Mouse (Mus musculus) MEL (cell line): ENCODE measurements around the gene Vps53. TPM values are rescaled to one million over a fixed set of nuclear protein-coding genes. Genes with fewer than 3 reads are reported as not detected.

Experiments used
- DNase-seq: peaks from one replicate; pipeline ENCODE4 v3.0.0; 2011; ENCODE audit warnings: low read depth, low spot score
- H3K27ac ChIP-seq: 2 replicates; pipeline ENCODE4 v1.5.1; 2012; ENCODE audit warnings: low read depth, mild to moderate bottlenecking, control low read depth, low read length, moderate library complexity; ENCODE audit not compliant: control insufficient read depth
- H3K27me3 ChIP-seq, 2 experiments: fragments of 150-350 bp in 1 of 2; sonication (generic) in 1 of 2; 2 replicates each; pipeline ENCODE4 v1.6.1; 2012; ENCODE audit warnings: low read length in 2 of 2, mild to moderate bottlenecking in 2 of 2, improper control_type of control experiment in 1 of 2, moderate library complexity in 1 of 2; ENCODE audit not compliant: insufficient read depth in 2 of 2, control insufficient read depth in 1 of 2
- H3K36me3 ChIP-seq, 2 experiments: 2 replicates each; pipeline ENCODE4 v1.6.1; 2012 to 2014; ENCODE audit warnings: low read length in 2 of 2, improper control_type of control experiment in 1 of 2, inconsistent platforms in 1 of 2, mild to moderate bottlenecking in 1 of 2; ENCODE audit not compliant: insufficient read depth in 2 of 2, control insufficient read depth in 1 of 2
- H3K4me1 ChIP-seq, 2 experiments: fragments of 150-350 bp in 1 of 2; sonication (generic) in 1 of 2; 2 replicates each; pipeline ENCODE4 v1.6.1; 2012; ENCODE audit warnings: low read length in 2 of 2, improper control_type of control experiment in 1 of 2, mild to moderate bottlenecking in 1 of 2; ENCODE audit not compliant: insufficient read depth in 2 of 2, control insufficient read depth in 1 of 2
- H3K4me3 ChIP-seq, 2 experiments: fragments of 150-350 bp in 1 of 2; sonication (generic) in 1 of 2; 2 replicates each; pipeline ENCODE4 v1.5.1; 2012; ENCODE audit warnings: low read depth in 2 of 2, low read length in 2 of 2, mild to moderate bottlenecking in 2 of 2, moderate library complexity in 2 of 2, control low read depth in 1 of 2, improper control_type of control experiment in 1 of 2; ENCODE audit not compliant: control insufficient read depth in 1 of 2, insufficient read depth in 1 of 2
- H3K79me2 ChIP-seq: 2 replicates; pipeline ENCODE4 v1.6.1; 2012; ENCODE audit warnings: mild to moderate bottlenecking, low read length, moderate library complexity; ENCODE audit not compliant: control insufficient read depth, poor library complexity, insufficient read depth
- H3K9ac ChIP-seq: 2 replicates; pipeline ENCODE4 v1.6.1; 2012; ENCODE audit warnings: low read depth, mild to moderate bottlenecking, control low read depth, low read length, moderate library complexity; ENCODE audit not compliant: control insufficient read depth, poor library complexity, severe bottlenecking
- H3K9me3 ChIP-seq: fragments of 150-350 bp; sonication (generic); replicated peaks from 2 replicates; pipeline ENCODE4 v1.6.1; 2012; ENCODE audit warnings: mild to moderate bottlenecking, low read length, improper control_type of control experiment, moderate library complexity; ENCODE audit not compliant: insufficient read depth
- CHD2 ChIP-seq: IDR thresholded peaks from 2 replicates; pipeline ENCODE4 v1.6.1; 2011; ENCODE audit warnings: low read length, improper control_type of control experiment
- E2F4 ChIP-seq: IDR thresholded peaks from 2 replicates; pipeline ENCODE4 v1.6.1; 2011; ENCODE audit warnings: low read depth, low read length, improper control_type of control experiment, borderline replicate concordance
- EP300 ChIP-seq, 2 experiments: IDR thresholded peaks; 2 replicates each; pipeline ENCODE4 v1.6.1; 2011; ENCODE audit warnings: improper control_type of control experiment in 2 of 2, low read length in 2 of 2, low read depth in 1 of 2, mild to moderate bottlenecking in 1 of 2
- ETS1 ChIP-seq: IDR thresholded peaks from 2 replicates; pipeline ENCODE4 v1.6.1; 2012; ENCODE audit warnings: low read depth, mild to moderate bottlenecking, inconsistent platforms, low read length, improper control_type of control experiment, moderate library complexity
- GABPA ChIP-seq: IDR thresholded peaks from 2 replicates; pipeline ENCODE4 v1.6.1; 2012; ENCODE audit warnings: low read depth, mild to moderate bottlenecking, inconsistent platforms, low read length, improper control_type of control experiment, moderate library complexity
- JUND ChIP-seq: IDR thresholded peaks from 2 replicates; pipeline ENCODE4 v1.6.1; 2011; ENCODE audit warnings: low read depth, mild to moderate bottlenecking, improper control_type of control experiment, low read length
- KAT2A ChIP-seq: conservative IDR thresholded peaks from 2 replicates; pipeline ENCODE4 v1.6.1; 2012; ENCODE audit warnings: low read depth, low read length, improper control_type of control experiment, inconsistent platforms
- MAX ChIP-seq: IDR thresholded peaks from 2 replicates; pipeline ENCODE4 v1.6.1; 2011; ENCODE audit warnings: low read length, improper control_type of control experiment
- MAZ ChIP-seq: IDR thresholded peaks from 2 replicates; pipeline ENCODE4 v1.6.1; 2012; ENCODE audit warnings: low read depth, mild to moderate bottlenecking, inconsistent platforms, low read length, improper control_type of control experiment
- MEF2A ChIP-seq: IDR thresholded peaks from 2 replicates; pipeline ENCODE4 v1.6.1; 2014; ENCODE audit warnings: low read depth, mild to moderate bottlenecking, inconsistent platforms, low read length, improper control_type of control experiment; ENCODE audit not compliant: poor library complexity, insufficient replicate concordance, severe bottlenecking; ENCODE audit errors: extremely low read depth
- NRF1 ChIP-seq: IDR thresholded peaks from 2 replicates; pipeline ENCODE4 v1.6.1; 2014; ENCODE audit warnings: low read depth, mild to moderate bottlenecking, inconsistent platforms, low read length, improper control_type of control experiment, moderate library complexity; ENCODE audit not compliant: poor library complexity, insufficient read depth, severe bottlenecking
- POLR2AphosphoS2 ChIP-seq: IDR thresholded peaks from 2 replicates; pipeline ENCODE4 v1.6.1; 2011; ENCODE audit warnings: low read length, improper control_type of control experiment
- POLR2AphosphoS5 ChIP-seq: IDR thresholded peaks from 2 replicates; pipeline ENCODE4 v1.6.1; 2012; ENCODE audit warnings: low read depth, borderline replicate concordance, mild to moderate bottlenecking, inconsistent platforms, low read length, moderate library complexity, mixed read lengths
- RCOR1 ChIP-seq: IDR thresholded peaks from 2 replicates; pipeline ENCODE4 v1.6.1; 2012; ENCODE audit warnings: low read depth, mild to moderate bottlenecking, inconsistent platforms, low read length, improper control_type of control experiment
- SIN3A ChIP-seq: IDR thresholded peaks from 2 replicates; pipeline ENCODE4 v1.6.1; 2012; ENCODE audit warnings: low read length, improper control_type of control experiment, inconsistent platforms
- TAL1 ChIP-seq: IDR thresholded peaks from 2 replicates; pipeline ENCODE4 v1.6.1; 2012; ENCODE audit warnings: mild to moderate bottlenecking, inconsistent platforms, low read length, moderate library complexity, mixed read lengths
- UBTF ChIP-seq: IDR thresholded peaks from 2 replicates; pipeline ENCODE4 v1.6.1; 2012; ENCODE audit warnings: low read depth, mild to moderate bottlenecking, inconsistent platforms, low read length, improper control_type of control experiment, moderate library complexity, borderline replicate concordance; ENCODE audit not compliant: insufficient read depth
- USF1 ChIP-seq: IDR thresholded peaks from 2 replicates; pipeline ENCODE4 v1.6.1; 2014; ENCODE audit warnings: low read depth, mild to moderate bottlenecking, inconsistent platforms, low read length, improper control_type of control experiment, moderate library complexity
- ZC3H11A ChIP-seq: IDR thresholded peaks from 2 replicates; pipeline ENCODE4 v1.6.1; 2012; ENCODE audit warnings: low read depth, mild to moderate bottlenecking, inconsistent platforms, low read length, improper control_type of control experiment
- ZMIZ1 ChIP-seq: IDR thresholded peaks from 2 replicates; pipeline ENCODE4 v1.6.1; 2012; ENCODE audit warnings: low read depth, mild to moderate bottlenecking, inconsistent platforms, low read length, improper control_type of control experiment, moderate library complexity
- polyA plus RNA-seq, 2 experiments: library from polyadenylated mRNA; stranded (reverse) in 1 of 2; unstranded in 1 of 2; fragments of >175 nt in 1 of 2; fragments of >200 nt in 1 of 2; gene quantifications; 2 replicates each; pipeline versions ENCODE4 v1.2.1 to v1.2.4; 2012; ENCODE audit warnings: low replicate concordance in 2 of 2, low read depth in 1 of 2; ENCODE audit not compliant: insufficient read length in 2 of 2, insufficient read depth in 1 of 2, missing spikeins in 1 of 2
- total RNA-seq: library from RNA; depleted of rRNA; stranded (reverse); fragments of 300-350 nt; gene quantifications from 2 replicates; pipeline ENCODE4 v1.2.3, GENCODE M21; 2012

Vps53 gene
- total and polyA plus RNA-seq, 3 experiments = 38.4 to 50.4 TPM; not detected in 1

DNA sequence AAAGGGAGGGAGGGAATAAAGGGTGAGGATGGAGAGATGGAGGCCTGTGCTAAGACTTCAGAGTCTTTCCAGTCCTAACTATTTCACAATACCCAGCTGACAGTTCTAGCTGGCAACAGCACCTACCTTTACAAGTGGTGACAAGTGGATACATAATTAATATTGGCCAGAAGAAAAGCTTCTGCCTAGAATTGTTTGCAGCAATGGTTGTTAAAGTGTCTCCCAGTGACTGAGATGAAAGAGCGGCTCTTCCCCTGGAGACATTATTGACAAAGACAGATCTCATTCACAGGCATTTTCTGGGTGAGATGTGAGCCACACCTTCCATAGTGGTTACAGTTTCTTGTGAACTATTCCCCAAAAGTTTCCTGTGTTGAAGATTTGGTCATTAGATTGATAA is 55.9 kb downstream of the Vps53 start:
- TF ChIP-seq ZMIZ1 (no peak), UBTF (no peak), KAT2A (no peak), ZC3H11A (no peak), USF1 (no peak)
- no peaks in the 10 kb centered on the region for H3K27me3 ChIP-seq
- H3K79me2 ChIP-seq = no peaks in the 10 kb centered on the region
- H3K9ac ChIP-seq = no peak overlapping the region
- DNase-seq = no peak
- H3K4me3 ChIP-seq = no peak overlapping the region
- H3K27ac ChIP-seq = no peak overlapping the region
- H3K4me1 ChIP-seq = no peaks in the 10 kb centered on the region
- H3K36me3 ChIP-seq = peaks cover 0 to 2% of the 10 kb centered on the region in 2 experiments; a peak in 2 of 4 replicates
- no peaks in the 10 kb centered on the region for H3K9me3 ChIP-seq

DNA sequence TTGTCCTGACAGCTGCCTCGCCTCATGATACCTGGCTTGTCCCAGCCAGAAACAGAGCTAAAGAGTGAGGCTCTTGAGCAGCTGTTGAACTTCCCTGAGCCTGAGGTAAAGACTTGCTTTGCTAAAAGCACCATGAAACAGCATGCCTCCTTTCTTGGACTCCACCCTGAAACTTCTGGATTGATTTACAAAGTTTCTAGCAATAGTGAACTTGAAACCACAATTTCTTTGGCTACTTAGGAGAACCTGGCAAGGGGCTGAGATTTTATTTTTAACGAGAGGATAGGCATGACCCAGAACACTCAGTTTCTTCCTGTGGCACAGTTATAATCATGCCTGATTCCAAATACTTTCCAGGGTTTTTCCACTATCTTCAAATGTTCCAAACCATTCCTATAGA is 56.9 kb downstream of the Vps53 start:
- Histone ChIP-seq H3K9me3 (no peaks in the 10 kb centered on the region), H3K4me3 (no peak overlapping the region), H3K36me3 (peaks cover 0 to 2% of the 10 kb centered on the region in 2 experiments; a peak in 2 of 4 replicates), H3K9ac (no peak overlapping the region), H3K79me2 (no peaks in the 10 kb centered on the region), H3K4me1 (no peaks in the 10 kb centered on the region), H3K27me3 (no peaks in the 10 kb centered on the region), H3K27ac (no peak overlapping the region)
- TF ChIP-seq POLR2AphosphoS2 (no peak), UBTF (no peak), CHD2 (no peak), SIN3A (no peak), ZMIZ1 (no peak)
- DNase-seq = no peak

DNA sequence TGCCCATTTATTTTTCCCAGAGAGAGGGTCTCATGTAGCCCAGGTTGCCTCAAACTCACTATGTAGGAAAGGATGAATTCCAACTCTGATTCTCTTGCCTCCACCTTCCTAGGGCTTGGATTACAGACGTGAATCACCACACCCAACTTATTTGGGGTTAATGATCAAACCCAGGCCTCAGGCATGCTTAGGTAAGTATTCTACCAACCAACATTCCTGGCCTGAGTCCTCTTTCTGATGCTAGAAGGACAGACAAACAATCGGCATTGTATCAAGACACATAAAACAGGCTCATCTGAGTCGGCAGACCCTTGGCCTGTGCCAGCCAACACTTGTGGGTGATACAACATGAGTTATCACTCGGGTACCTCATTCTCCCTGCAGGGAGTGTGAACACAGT is 58.4 kb downstream of the Vps53 start:
- H3K4me1 ChIP-seq = no peaks in the 10 kb centered on the region
- no peak for TF ChIP-seq MEF2A
- TF ChIP-seq MAZ = no peak
- no peak for TF ChIP-seq MAX
- no peak for TF ChIP-seq ZMIZ1
- TF ChIP-seq POLR2AphosphoS5 = no peak
- TF ChIP-seq GABPA = no peak
- TF ChIP-seq ETS1 = no peak
- TF ChIP-seq EP300 (IDR thresholded peaks at IDR 0.05; ENCODE audit: low read depth in 1 of 2, low read length in 2 of 2) = no peak
- no peak for TF ChIP-seq RCOR1
- TF ChIP-seq TAL1 = no peak
- TF ChIP-seq UBTF = no peak
- no peak for TF ChIP-seq NRF1
- no peak for TF ChIP-seq E2F4
- TF ChIP-seq JUND = no peak
- no peak for TF ChIP-seq KAT2A
- H3K79me2 ChIP-seq = no peaks in the 10 kb centered on the region
- no peak overlapping the region for H3K27ac ChIP-seq
- H3K9ac ChIP-seq = no peak overlapping the region
- no peak for DNase-seq
- no peaks in the 10 kb centered on the region for H3K27me3 ChIP-seq
- peaks cover 0 to 2% of the 10 kb centered on the region in 2 experiments; a peak in 2 of 4 replicates for H3K36me3 ChIP-seq
- H3K9me3 ChIP-seq = no peaks in the 10 kb centered on the region
- H3K4me3 ChIP-seq = no peak overlapping the region
